Mouse (Mus musculus) retina, embryonic 14.5 days (tissue): ENCODE data around the gene Eppin.
"Not testable (repeated sequence)": the region's sequence is repeated elsewhere in the genome, so short reads cannot be mapped to it uniquely, and the experiment has no call there.

Experiments
- DNase-seq: peaks from one replicate; pipeline ENCODE4 v3.0.0-alpha.2; 2015; ENCODE audit warnings: low spot score

Eppin gene

DNA sequence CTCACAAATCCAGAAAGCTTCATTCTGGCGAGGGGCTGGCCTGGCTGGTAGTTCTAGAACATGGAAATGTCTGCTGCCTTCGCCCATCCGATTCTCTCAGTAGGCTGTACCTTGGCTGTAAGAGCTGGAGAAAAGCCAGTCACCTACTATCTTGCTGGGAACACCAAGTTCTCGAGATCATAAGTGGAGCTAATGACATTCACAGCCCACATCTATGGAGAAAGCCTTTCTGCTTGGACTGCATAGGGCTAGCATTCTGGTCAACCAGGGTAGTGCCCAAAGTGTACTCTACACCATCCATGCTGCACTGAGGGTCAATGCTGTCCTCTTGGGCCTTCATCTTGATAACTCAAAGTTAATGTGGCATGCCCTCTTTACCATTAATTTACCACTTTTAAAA lies at the start of gene Eppin:
Gene Eppin (minus strand): TSS at position 101 of the 400 bp plus-strand sequence.
- no peak for DNase-seq

- no peak for DNase-seq
These were observed 48.7 kb upstream of the Eppin start for GRCm38 (mm10) chr2:164641881-164642673.

- DNase-seq, result peak; percentile 2
These were observed 47.7 kb upstream of the Eppin start for GRCm38 (mm10) chr2:164641129-164641528.

- DNase-seq, result no peak
These were observed 45.3 kb upstream of the Eppin start, which contains the start of gene Wfdc16 for GRCm38 (mm10) chr2:164638696-164639095. Gene Wfdc16, minus strand, starts transcription at chr2:164638796.

GRCm38 (mm10) chr2:164635266-164635665 lies 41.9 kb upstream of the Eppin start:
- DNase-seq, result peak; percentile 16

- DNase-seq, result no peak
These were observed 28.4 kb upstream of the Eppin start for GRCm38 (mm10) chr2:164621775-164622174.

DNA sequence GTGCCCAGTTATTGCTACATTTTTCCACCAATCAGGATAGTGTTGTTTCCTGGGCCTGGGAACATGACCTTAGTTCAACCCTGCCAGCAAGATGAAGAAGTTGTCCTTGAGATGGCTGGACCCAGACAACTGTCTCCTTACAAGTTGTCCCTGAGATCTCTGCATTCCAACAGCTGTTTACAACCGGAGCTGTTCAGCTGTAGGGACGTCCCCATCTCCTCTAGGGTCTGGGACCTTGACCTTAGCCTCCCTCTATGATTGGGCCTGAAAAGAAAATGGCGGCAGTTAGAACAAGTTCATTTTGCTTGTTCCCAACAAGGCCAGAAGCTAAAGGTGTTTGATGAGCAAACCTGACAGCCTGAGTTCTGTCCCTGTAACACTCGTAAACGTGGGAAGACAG lies 25.7 kb upstream of the Eppin start:
- DNase-seq, result no peak

DNA sequence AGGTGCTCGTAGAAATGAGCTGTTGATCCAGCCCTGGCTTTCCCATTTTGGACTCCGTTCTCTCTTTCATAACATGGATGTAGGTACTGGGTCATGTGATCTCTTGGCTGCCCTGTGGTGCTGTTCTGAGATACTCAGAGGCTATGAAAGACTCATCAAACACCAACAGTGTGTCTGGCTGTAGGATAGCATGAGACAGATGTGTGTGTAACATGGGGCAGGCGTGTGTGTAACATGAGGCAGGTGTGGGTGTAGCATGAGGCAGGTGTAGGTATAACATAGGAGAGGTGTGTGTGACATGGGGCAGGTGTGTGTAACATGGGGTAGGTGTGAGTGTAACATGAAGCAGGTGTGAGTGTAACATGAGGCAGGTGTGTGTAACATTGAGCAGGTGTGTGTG lies 22.0 kb upstream of the Eppin start:
- DNase-seq, result no peak

- DNase-seq, result not testable (repeated sequence)
These were observed 20.1 kb upstream of the Eppin start, which contains the start of the genes Wfdc6b and Wfdc8 for GRCm38 (mm10) chr2:164613471-164613870. Gene Wfdc6b, plus strand, starts transcription at chr2:164613522. Gene Wfdc8, minus strand, starts transcription at chr2:164613626.

GRCm38 (mm10) chr2:164608781-164609180 lies 15.4 kb upstream of the Eppin start:
- no peak for DNase-seq

DNA sequence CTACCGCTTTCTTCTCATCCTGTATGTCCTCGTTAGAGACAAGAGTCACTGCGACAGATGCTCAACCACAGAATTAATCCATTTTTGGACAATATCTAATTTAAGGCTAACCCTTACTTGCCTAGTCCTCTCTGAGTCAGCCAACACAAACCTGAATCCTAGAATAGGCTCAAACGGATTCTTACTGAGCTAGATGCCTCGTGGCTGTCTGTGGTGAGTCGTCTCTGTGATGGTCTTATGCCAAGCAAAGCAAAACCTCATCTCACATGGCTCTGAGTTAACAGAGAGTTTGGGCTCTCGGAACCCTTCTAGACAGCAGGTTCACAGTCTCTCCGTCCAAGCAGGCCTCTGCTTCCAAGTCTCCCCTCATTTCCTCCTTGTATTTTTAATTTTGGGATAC lies 11.0 kb upstream of the Eppin start:
- no peak for DNase-seq

DNA sequence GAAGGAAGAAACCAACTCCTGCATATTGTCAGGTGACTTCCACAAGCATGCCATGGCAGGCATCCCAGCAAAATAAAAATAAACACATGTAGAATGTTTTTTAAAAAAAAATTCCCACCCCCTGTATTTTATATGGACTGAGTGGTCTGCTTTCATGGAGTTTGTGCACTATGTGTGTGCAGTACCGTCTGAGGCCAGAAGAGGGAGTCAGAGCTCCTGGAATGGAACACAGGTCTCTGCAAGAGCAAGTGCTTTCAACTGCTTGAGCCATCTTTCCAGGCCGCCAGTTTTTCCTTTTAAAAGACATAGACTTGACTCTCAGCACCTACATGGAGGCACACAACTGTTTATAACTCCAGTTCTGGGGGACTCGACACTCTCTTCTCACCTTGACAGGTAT lies 10.1 kb upstream of the Eppin start:
- no peak for DNase-seq

DNA sequence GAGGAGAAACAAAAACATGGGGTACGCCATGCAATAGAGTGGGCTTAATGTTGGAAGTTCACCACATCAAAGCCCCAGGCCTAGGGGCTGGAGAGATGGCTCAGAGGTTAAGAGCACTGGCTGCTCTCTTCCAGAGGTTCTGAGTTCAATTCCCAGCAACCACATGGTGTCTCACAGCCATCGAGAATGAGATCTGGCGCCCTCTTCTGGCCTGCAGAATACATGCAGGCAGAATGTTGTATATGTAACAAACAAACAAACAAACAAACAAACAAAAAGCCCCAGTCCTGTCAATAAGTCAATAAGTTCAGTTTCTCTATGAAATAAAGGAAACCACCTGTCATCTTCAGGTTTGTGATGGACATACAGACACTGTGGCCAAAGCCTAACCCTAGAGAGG lies 6.8 kb upstream of the Eppin start:
- no peak for DNase-seq

DNA sequence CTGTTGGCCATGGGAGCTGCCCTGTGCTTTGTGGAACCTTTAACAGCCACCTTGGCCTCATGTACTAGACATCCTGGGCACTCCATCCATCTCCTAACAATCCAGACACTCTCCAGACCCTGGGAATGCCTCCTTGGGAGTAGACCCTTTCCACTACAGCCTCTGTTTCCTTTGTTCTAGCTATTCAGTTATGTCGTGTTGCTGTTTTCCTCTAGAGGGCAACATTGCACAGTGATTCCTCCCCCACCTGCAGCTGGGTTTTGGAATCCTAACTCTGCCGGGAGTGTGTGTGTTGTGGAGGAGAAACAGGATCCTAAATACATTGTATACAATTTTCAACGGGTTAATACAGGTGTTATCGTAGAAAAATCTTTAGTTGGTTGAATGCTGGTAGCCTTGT lies 1.4 kb downstream of the Eppin start:
- peak; percentile 79 for DNase-seq

DNA sequence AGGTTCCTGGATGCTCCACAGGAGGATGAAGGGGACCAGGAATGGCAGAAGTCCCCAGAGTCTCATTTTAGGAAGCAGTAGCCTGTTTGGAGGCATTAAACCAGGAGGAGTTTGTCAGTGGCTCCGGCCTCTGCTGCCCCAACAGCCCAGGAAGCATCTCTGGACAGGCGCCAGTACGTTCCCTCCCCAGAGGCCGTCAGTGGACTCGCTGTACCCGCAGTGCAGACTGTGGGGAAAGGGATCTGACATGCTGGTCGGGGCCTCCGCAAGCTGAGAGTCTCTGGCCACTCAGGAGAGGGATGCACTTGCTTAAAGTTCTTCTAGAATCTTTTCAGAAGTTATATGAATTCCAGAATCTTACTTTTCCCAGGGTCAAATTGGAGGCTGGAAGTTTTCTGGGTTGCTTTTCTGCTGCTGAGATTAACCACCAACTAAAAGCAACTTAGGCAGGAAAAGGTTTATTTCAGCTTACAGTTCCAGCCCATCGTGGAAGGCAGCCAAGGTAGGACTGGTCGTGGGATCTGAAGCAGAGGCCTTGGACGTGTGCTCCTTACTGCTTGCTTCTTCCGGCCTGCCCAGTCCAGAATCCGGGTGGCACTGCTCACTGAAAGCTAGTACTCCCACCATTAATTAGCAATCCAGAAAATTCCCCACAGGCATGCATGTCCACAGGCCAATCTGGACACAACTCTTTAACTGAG lies 8.2 kb downstream of the Eppin start, which contains the start of gene Wfdc6a:
Gene Wfdc6a (minus strand): TSS at position 423 of the 701 bp plus-strand sequence.
- not testable (repeated sequence) for DNase-seq

- not testable (repeated sequence) for DNase-seq
These were observed 20.0 kb downstream of the Eppin start, which contains the start of gene Spint3 for GRCm38 (mm10) chr2:164573359-164573758. Gene Spint3, minus strand, starts transcription at chr2:164573459.

DNA sequence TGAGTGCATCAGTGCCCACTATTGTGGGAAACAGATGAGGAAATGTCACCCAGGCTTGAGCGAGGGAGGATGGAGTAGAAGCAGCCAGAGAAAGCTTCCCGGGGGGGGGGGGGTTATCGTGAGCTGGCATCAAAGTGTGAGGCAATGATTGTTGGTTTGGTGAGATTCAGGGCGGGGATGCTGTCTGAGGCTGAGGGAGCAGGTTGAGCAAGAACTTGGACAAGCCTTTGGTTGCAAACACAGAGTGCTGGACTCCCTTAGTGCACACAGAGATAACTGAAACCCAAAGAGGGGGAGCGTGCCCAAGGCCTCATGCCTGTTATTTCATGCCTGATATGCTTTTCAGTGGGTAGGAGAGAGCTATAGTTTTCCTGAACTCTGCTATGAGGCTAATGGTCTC lies 25.9 kb downstream of the Eppin start:
- DNase-seq, result no peak

DNA sequence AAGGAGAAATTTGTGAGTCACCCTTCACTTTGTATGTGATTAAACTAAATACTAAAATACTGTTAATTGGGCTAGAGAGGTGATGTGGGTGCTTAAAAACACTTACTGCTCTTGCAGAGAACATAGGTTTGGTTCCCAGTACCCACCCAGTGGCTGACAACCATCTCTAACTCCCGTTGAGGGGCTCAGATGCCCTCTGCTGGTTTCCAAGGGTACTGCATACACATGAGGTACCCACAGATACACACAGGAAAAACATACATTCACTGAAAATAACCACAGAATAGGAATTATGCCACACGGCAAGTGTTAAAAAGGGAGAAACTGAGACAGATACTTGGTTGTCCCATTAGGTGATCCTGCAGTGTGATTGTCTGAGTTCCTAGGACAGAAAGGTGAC lies 26.4 kb downstream of the Eppin start:
- no peak for DNase-seq

GRCm38 (mm10) chr2:164564346-164564745 lies 29.0 kb downstream of the Eppin start:
- no peak for DNase-seq

DNA sequence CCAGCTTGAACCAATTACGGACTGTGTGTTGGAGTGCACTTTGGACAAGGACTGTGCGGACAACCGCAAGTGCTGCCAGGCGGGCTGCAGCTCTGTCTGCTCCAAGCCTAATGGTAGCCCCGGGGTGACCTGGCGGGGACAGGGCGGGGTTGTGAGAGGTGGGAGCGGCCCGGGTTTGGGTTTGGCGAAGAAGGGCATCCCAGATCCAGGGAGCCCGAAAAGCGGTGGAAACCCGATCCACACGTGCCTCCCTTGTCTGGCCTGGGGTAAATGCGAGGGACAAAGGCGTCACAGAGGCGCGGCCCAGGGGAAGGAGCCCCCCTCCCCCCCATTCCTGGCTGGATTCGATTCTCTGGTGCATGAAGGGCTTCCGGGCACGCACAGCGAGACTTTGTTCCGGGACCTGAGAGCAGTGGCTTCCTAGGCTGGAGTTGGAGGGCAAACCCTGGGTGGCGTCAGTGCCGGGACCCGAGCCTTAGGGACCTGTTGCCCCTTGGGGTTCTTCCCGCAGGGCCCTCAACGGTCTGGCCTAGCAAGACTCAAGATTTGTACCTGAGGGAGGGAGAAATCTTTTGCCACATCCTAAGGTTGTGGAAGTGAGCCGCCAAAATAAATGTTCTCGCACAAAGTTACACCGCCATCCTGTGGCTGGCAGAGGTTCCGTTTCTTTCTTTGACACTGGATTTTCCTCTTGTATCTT lies 29.9 kb downstream of the Eppin start:
- DNase-seq, result peak; percentile 74

- peak; percentile 14 for DNase-seq
These were observed 30.8 kb downstream of the Eppin start, which contains the start of gene Wfdc2 for GRCm38 (mm10) chr2:164562391-164563188. Gene Wfdc2, plus strand, starts transcription at chr2:164562413.
